Mouse (Mus musculus) hindbrain, postnatal 0 days (tissue): Measurements from ENCODE around the gene Lmbrd2. TPM values are rescaled to one million over a fixed set of nuclear protein-coding genes. Genes with fewer than 3 reads are reported as not detected.
A peak's percentile ranks its signal among the peaks of the same experiment; 100 is the strongest.
"Not testable (repeated sequence)": the region's sequence is repeated elsewhere in the genome, so short reads cannot be mapped to it uniquely, and the experiment has no call there.

Experiments used
- ATAC-seq: fragments of 200-750 bp; cut with Nextera tagmentation; 2 replicates; pipeline ENCODE4 v1.8.0; 2017; ENCODE audit warnings: mild to moderate bottlenecking, moderate TSS enrichment, moderate library complexity
- DNase-seq: peaks from one replicate; pipeline ENCODE4 v3.0.0-alpha.2; 2015; ENCODE audit warnings: low spot score
- H3K27ac ChIP-seq: fragments of 300-500 bp; sonication (generic); 2 replicates; pipeline ENCODE4 v1.5.1; 2014; ENCODE audit warnings: mild to moderate bottlenecking
- H3K27me3 ChIP-seq: fragments of 300-500 bp; sonication (generic); 2 replicates; pipeline ENCODE4 v1.6.1; 2014; ENCODE audit warnings: low read length, mixed read lengths; ENCODE audit not compliant: insufficient read depth
- H3K36me3 ChIP-seq: fragments of 300-500 bp; sonication (generic); 2 replicates; pipeline ENCODE4 v1.6.1; 2014; ENCODE audit warnings: low read length, mixed read lengths; ENCODE audit not compliant: insufficient read depth
- H3K4me1 ChIP-seq: fragments of 300-500 bp; sonication (generic); 2 replicates; pipeline ENCODE4 v1.6.1; 2014; ENCODE audit warnings: antibody characterized with exemption, low read length, mixed read lengths; ENCODE audit not compliant: insufficient read depth
- H3K4me2 ChIP-seq: fragments of 300-500 bp; sonication (generic); 2 replicates; pipeline ENCODE4 v1.6.1; 2014; ENCODE audit warnings: low read depth, mild to moderate bottlenecking, low read length, moderate library complexity, mixed read lengths
- H3K4me3 ChIP-seq: fragments of 300-500 bp; sonication (generic); 2 replicates; pipeline ENCODE4 v1.5.1; 2014; ENCODE audit warnings: low read length
- H3K9ac ChIP-seq: fragments of 300-500 bp; sonication (generic); replicated peaks from 2 replicates; pipeline ENCODE4 v1.6.1; 2014; ENCODE audit warnings: mild to moderate bottlenecking, low read length, moderate library complexity, mixed read lengths
- H3K9me3 ChIP-seq: fragments of 300-500 bp; sonication (generic); 2 replicates; pipeline ENCODE4 v1.6.1; 2016; ENCODE audit warnings: low read length, mixed read lengths
- CTCF ChIP-seq: IDR thresholded peaks from 2 replicates; pipeline ENCODE4 v1.5.1; 2016; ENCODE audit warnings: antibody characterized with exemption, control low read depth, low read depth
- WGBS: fragments of 180-500 bp; shearing (Covaris S2); extraction: QIAGEN DNeasy Blood & Tissue Kit; methylation state at CpG from one replicate; pipeline ENCODE4 v1.1.7; 2014; 5-methylcytosine and 5-hydroxymethylcytosine counted together
- polyA plus RNA-seq: library from polyadenylated mRNA; unstranded; fragments of >200 nt; fragmentation: Nextera tagmentation; extraction: Ambion mirVana; gene quantifications from 2 replicates; pipeline ENCODE4 v1.2.1, GENCODE M21; 2015
- total RNA-seq: library from RNA; depleted of rRNA; stranded (reverse); fragments of >200 nt; gene quantifications from 2 replicates; pipeline ENCODE4 v1.2.3, GENCODE M21; 2014

The Lmbrd2 gene
- total and polyA plus RNA-seq, 2 experiments from 2014 or later: 4.2 to 22.0 TPM

GRCm38 (mm10) chr15:9164125-9164524 lies 23.8 kb downstream of the Lmbrd2 start:
- Histone ChIP-seq H3K27me3 (no peaks in the 10 kb centered on the region), H3K4me3 (no peak overlapping the region), H3K4me2 (no peak overlapping the region), H3K27ac (no peak overlapping the region), H3K9me3 (no peaks in the 10 kb centered on the region), H3K36me3 (peaks cover 28% of the 10 kb centered on the region; the same call in 1 of the 2 replicates), H3K4me1 (no peaks in the 10 kb centered on the region), H3K9ac (no peak overlapping the region)
- WGBS: 49% methylated on average over 6 of the region's 6 CpGs
- ATAC-seq: no peak
- no peak for DNase-seq
- TF ChIP-seq CTCF: no peak

DNA sequence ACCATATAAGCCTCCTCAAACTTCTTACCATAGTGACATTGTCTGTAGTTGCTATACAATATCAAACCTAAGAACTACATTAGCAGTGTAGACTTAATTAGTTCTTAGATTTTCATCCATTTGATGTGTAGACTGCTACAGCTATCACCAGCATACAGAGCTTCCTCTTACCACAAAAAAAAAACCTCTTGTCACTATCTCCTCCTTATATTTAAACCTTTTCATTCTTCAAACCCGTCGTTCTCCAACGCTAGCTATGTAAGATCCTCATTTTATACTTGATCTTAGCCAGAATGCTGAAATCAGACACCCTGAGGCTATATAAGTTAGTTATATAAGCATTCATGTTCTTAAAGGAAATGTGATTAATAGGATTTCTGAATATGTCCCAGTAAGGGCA lies 36.7 kb downstream of the Lmbrd2 start:
- ATAC-seq (no peak), DNase-seq (no peak)
- 95% methylated on average over 3 of the region's 3 CpGs for WGBS
- Histone ChIP-seq H3K36me3 (peaks cover 9% of the 10 kb centered on the region), H3K4me3 (no peak overlapping the region), H3K9ac (no peak overlapping the region), H3K4me1 (no peaks in the 10 kb centered on the region), H3K27ac (no peak overlapping the region), H3K9me3 (no peaks in the 10 kb centered on the region), H3K27me3 (no peaks in the 10 kb centered on the region), H3K4me2 (no peak overlapping the region)
- no peak for TF ChIP-seq CTCF

GRCm38 (mm10) chr15:9183995-9184394 lies 43.6 kb downstream of the Lmbrd2 start:
- H3K4me2 ChIP-seq: no peak overlapping the region
- H3K4me3 ChIP-seq: no peak overlapping the region
- H3K9ac ChIP-seq: no peak overlapping the region
- no peak for ATAC-seq
- no peaks in the 10 kb centered on the region for H3K4me1 ChIP-seq
- no peak overlapping the region for H3K27ac ChIP-seq
- H3K36me3 ChIP-seq: peaks cover 13% of the 10 kb centered on the region; the same call in 1 of the 2 replicates
- no peaks in the 10 kb centered on the region for H3K27me3 ChIP-seq
- DNase-seq: no peak
- 96% methylated on average over 5 of the region's 5 CpGs for WGBS
- no peak for TF ChIP-seq CTCF
- H3K9me3 ChIP-seq: no peaks in the 10 kb centered on the region

- TF ChIP-seq CTCF: no peak
- no peak overlapping the region for H3K9ac ChIP-seq
- no peaks in the 10 kb centered on the region for H3K27me3 ChIP-seq
- no peak overlapping the region for H3K27ac ChIP-seq
- no peak overlapping the region for H3K4me2 ChIP-seq
- no peaks in the 10 kb centered on the region for H3K4me1 ChIP-seq
- ATAC-seq: no peak
- 93% methylated on average over 2 of the region's 2 CpGs for WGBS
- DNase-seq: no peak
- H3K9me3 ChIP-seq: no peaks in the 10 kb centered on the region
- H3K4me3 ChIP-seq: no peak overlapping the region
- peaks cover 15% of the 10 kb centered on the region; the same call in 1 of the 2 replicates for H3K36me3 ChIP-seq
These were observed 49.4 kb downstream of the Lmbrd2 start for GRCm38 (mm10) chr15:9189796-9190195.

GRCm38 (mm10) chr15:9192685-9193084 lies 52.3 kb downstream of the Lmbrd2 start:
- H3K27me3 ChIP-seq, ATAC-seq, H3K4me2 ChIP-seq, H3K9me3 ChIP-seq, H3K4me3 ChIP-seq, H3K27ac ChIP-seq, H3K9ac ChIP-seq, H3K4me1 ChIP-seq: not testable (repeated sequence)
- peaks cover 11% of the 10 kb centered on the region; the same call in 1 of the 2 replicates for H3K36me3 ChIP-seq
- peak; percentile 42 for TF ChIP-seq CTCF
- peak; percentile 23 for DNase-seq

- no peak for TF ChIP-seq CTCF
- no peak overlapping the region for H3K27ac ChIP-seq
- H3K36me3 ChIP-seq: peaks cover 3% of the 10 kb centered on the region; the same call in 1 of the 2 replicates
- 59% methylated on average over 6 of the region's 6 CpGs for WGBS
- no peaks in the 10 kb centered on the region for H3K27me3 ChIP-seq
- no peak overlapping the region for H3K4me3 ChIP-seq
- no peaks in the 10 kb centered on the region for H3K4me1 ChIP-seq
- no peaks in the 10 kb centered on the region for H3K9me3 ChIP-seq
- no peak overlapping the region for H3K9ac ChIP-seq
- no peak for DNase-seq
- no peak for ATAC-seq
- no peak overlapping the region for H3K4me2 ChIP-seq
These were observed 58.1 kb downstream of the Lmbrd2 start for GRCm38 (mm10) chr15:9198421-9198820.

DNA sequence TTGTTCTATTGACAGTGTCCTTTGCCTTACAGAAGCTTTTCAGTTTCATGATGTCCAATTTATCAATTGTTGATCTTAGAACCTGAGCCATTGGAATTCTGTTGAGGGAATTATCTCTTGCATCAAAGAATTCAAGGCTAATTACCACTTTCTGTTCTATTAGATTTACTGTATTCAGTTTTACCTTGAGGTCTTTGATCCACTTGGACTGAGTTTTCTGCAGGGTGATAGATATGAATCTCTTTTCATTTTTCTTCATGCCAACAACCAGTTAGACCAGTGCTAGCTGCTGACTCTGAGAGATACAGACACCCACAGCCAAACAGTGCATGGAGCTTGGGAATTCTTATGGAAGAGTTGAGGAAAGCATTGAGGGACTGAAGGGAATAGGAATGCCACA lies 71.5 kb downstream of the Lmbrd2 start:
- no peak for TF ChIP-seq CTCF
- Histone ChIP-seq H3K4me1 (no peaks in the 10 kb centered on the region), H3K4me3 (no peak overlapping the region), H3K9ac (no peak overlapping the region), H3K36me3 (no peaks in the 10 kb centered on the region), H3K4me2 (no peak overlapping the region), H3K27me3 (no peaks in the 10 kb centered on the region), H3K27ac (no peak overlapping the region), H3K9me3 (no peaks in the 10 kb centered on the region)
- ATAC-seq (no peak), DNase-seq (no peak)

DNA sequence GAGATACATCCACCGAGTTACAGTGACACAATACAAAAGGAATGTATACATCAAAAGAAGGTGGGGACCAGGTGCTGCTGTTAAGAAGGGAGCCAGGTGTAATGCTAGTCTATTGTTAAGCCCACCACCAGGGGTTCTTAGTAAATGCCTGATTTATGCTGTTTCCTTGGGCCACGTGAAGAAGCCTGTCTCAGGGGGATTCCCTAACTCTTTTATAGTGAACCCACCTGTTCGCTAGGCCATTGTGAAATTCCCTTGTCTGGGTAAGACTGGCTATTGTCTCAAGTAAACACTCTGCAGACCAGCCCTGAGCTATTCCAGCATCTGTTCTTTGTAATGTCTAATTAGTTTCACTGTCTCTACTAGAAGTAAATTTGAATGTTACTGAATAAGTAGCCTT lies 72.7 kb downstream of the Lmbrd2 start:
- 65% methylated on average over 3 of the region's 3 CpGs for WGBS
- not testable (repeated sequence) for ATAC-seq

GRCm38 (mm10) chr15:9213431-9213830 lies 73.1 kb downstream of the Lmbrd2 start:
- H3K9me3 ChIP-seq, H3K4me1 ChIP-seq, H3K4me3 ChIP-seq, ATAC-seq, H3K4me2 ChIP-seq, H3K27ac ChIP-seq, H3K36me3 ChIP-seq, DNase-seq, H3K9ac ChIP-seq, H3K27me3 ChIP-seq: not testable (repeated sequence)
- 94% methylated on average over 7 of the region's 7 CpGs for WGBS

More for the DNA sequence above, 72.7 kb downstream of the Lmbrd2 start:
- not testable (repeated sequence) for H3K4me2 ChIP-seq, H3K4me1 ChIP-seq, H3K27ac ChIP-seq, H3K36me3 ChIP-seq, H3K27me3 ChIP-seq, DNase-seq, H3K4me3 ChIP-seq, H3K9ac ChIP-seq, H3K9me3 ChIP-seq
